Mouse (Mus musculus) liver, adult 2 months (tissue): ENCODE measurements around the gene Mansc1. TPM values are rescaled to one million over a fixed set of nuclear protein-coding genes. Genes with fewer than 3 reads are reported as not detected.
"Not testable (repeated sequence)": the region's sequence is repeated elsewhere in the genome, so short reads cannot be mapped to it uniquely, and the experiment has no call there.

Experiments used
- DNase-seq: peaks from one replicate; pipeline ENCODE4 v3.0.0-alpha.2; 2011; ENCODE audit warnings: low read depth, low spot score; ENCODE audit errors: extremely low read depth
- H3K27ac ChIP-seq: fragments of 200-500 bp; replicated peaks from 2 replicates; pipeline ENCODE4 v1.5.1; 2012; ENCODE audit warnings: low read depth, mild to moderate bottlenecking, control low read depth, inconsistent platforms, low read length; ENCODE audit not compliant: insufficient read depth
- H3K27me3 ChIP-seq: fragments of 200-500 bp; 2 replicates; pipeline ENCODE4 v1.6.1; 2012; ENCODE audit warnings: mild to moderate bottlenecking, moderate library complexity, low read length, inconsistent platforms; ENCODE audit not compliant: control insufficient read depth, insufficient read depth
- H3K36me3 ChIP-seq: fragments of 200-500 bp; 2 replicates; pipeline ENCODE4 v1.6.1; 2012; ENCODE audit warnings: low read length, inconsistent platforms; ENCODE audit not compliant: control insufficient read depth, insufficient read depth
- H3K4me1 ChIP-seq: fragments of 200-500 bp; 2 replicates; pipeline ENCODE4 v1.6.1; 2011; ENCODE audit warnings: low read length; ENCODE audit not compliant: control insufficient read depth, insufficient read depth
- H3K4me3 ChIP-seq: fragments of 200-500 bp; 2 replicates; pipeline ENCODE4 v1.5.1; 2011; ENCODE audit warnings: low read depth, mild to moderate bottlenecking, control low read depth, low read length, moderate library complexity; ENCODE audit not compliant: insufficient read depth
- H3K79me2 ChIP-seq: fragments of 200-500 bp; 2 replicates; pipeline ENCODE4 v1.6.1; 2012; ENCODE audit warnings: inconsistent platforms, mild to moderate bottlenecking, low read length, moderate library complexity; ENCODE audit not compliant: control insufficient read depth, insufficient read depth
- H3K9ac ChIP-seq: fragments of 200-500 bp; 2 replicates; pipeline ENCODE4 v1.6.1; 2012; ENCODE audit warnings: low read depth, mild to moderate bottlenecking, control low read depth, inconsistent platforms, low read length
- CTCF ChIP-seq: fragments of 200-500 bp; IDR thresholded peaks from 2 replicates; pipeline ENCODE4 v1.5.1; 2011; ENCODE audit warnings: low read depth, low read length, control low read depth
- POLR2A ChIP-seq: fragments of 200-500 bp; IDR thresholded peaks from 2 replicates; pipeline ENCODE4 v1.6.1; 2011; ENCODE audit warnings: low read length, control low read depth; ENCODE audit not compliant: insufficient read depth; ENCODE audit errors: extremely low read depth
- WGBS: fragments of 180-500 bp; shearing (Covaris S2); methylation state at CpG from one replicate; pipeline ENCODE4 v1.1.7; 2018; 5-methylcytosine and 5-hydroxymethylcytosine counted together
- polyA plus RNA-seq: library from polyadenylated mRNA; depleted of rRNA; stranded (reverse); fragments of >200 nt; gene quantifications from 2 replicates; pipeline ENCODE4 v1.2.3, GENCODE M21; 2012; rRNA removed
- total RNA-seq: library from RNA; depleted of rRNA; stranded (reverse); fragments of >200 nt; gene quantifications from 2 replicates; pipeline ENCODE4 v1.2.3, GENCODE M21; 2014; rRNA removed

Mansc1 gene
- total RNA-seq (1.0 TPM in 2 replicates), polyA plus RNA-seq (0.70 and 0.83 TPM in 2 replicates)

- DNase-seq = no peak
- Histone ChIP-seq H3K79me2 (no peaks in the 10 kb centered on the region), H3K9ac (peak within 1 kb of the TSS; percentile 36), H3K36me3 (no peaks in the 10 kb centered on the region), H3K4me3 (peak within 1 kb of the TSS; percentile 64), H3K27ac (no peak within 1 kb of the TSS), H3K4me1 (no peaks in the 10 kb centered on the region), H3K27me3 (no peaks in the 10 kb centered on the region)
- no peak for TF ChIP-seq CTCF
- WGBS = 4% methylated on average over 46 of the region's 46 CpGs
Measured at GRCm38 (mm10) chr6:134631947-134632687, at the start of gene Mansc1. Gene Mansc1 (minus strand): TSS chr6:134632488.

- 97% methylated on average over 4 of the region's 4 CpGs for WGBS
- not testable (repeated sequence) for H3K27me3 ChIP-seq, H3K27ac ChIP-seq, H3K36me3 ChIP-seq, H3K9ac ChIP-seq, H3K4me3 ChIP-seq, DNase-seq, H3K79me2 ChIP-seq, H3K4me1 ChIP-seq
Measured at GRCm38 (mm10) chr6:134679330-134679729, 47.0 kb upstream of the Mansc1 start.

GRCm38 (mm10) chr6:134678037-134678436 is 45.7 kb upstream of the Mansc1 start:
- WGBS = 70% methylated on average over 3 of the region's 3 CpGs

GRCm38 (mm10) chr6:134677504-134677903 is 45.2 kb upstream of the Mansc1 start:
- Histone ChIP-seq H3K79me2 (peaks cover 3% of the 10 kb centered on the region; the same call in 1 of the 2 replicates), H3K4me3 (no peak overlapping the region), H3K27me3 (no peaks in the 10 kb centered on the region), H3K9ac (no peak overlapping the region), H3K36me3 (no peaks in the 10 kb centered on the region), H3K27ac (no peak overlapping the region), H3K4me1 (no peaks in the 10 kb centered on the region)
- no peak for DNase-seq
- 86% methylated on average over 4 of the region's 4 CpGs for WGBS
- no peak for TF ChIP-seq POLR2A
- no peak for TF ChIP-seq CTCF

More at GRCm38 (mm10) chr6:134678037-134678436, 45.7 kb upstream of the Mansc1 start:
- Histone ChIP-seq H3K4me3 (no peak overlapping the region), H3K27me3 (no peaks in the 10 kb centered on the region), H3K36me3 (no peaks in the 10 kb centered on the region), H3K27ac (no peak overlapping the region), H3K79me2 (peaks cover 3% of the 10 kb centered on the region; the same call in 1 of the 2 replicates), H3K9ac (no peak overlapping the region), H3K4me1 (no peaks in the 10 kb centered on the region)
- TF ChIP-seq CTCF = no peak
- TF ChIP-seq POLR2A = no peak
- no peak for DNase-seq

GRCm38 (mm10) chr6:134673712-134674111 is 41.4 kb upstream of the Mansc1 start:
- DNase-seq, H3K4me3 ChIP-seq, H3K27me3 ChIP-seq, H3K27ac ChIP-seq, H3K4me1 ChIP-seq, H3K9ac ChIP-seq, H3K79me2 ChIP-seq, H3K36me3 ChIP-seq: not testable (repeated sequence)
- WGBS = 91% methylated on average over 8 of the region's 8 CpGs

- Histone ChIP-seq H3K4me3 (no peak overlapping the region), H3K4me1 (no peaks in the 10 kb centered on the region), H3K36me3 (no peaks in the 10 kb centered on the region), H3K79me2 (peaks cover 6% of the 10 kb centered on the region; the same call in 1 of the 2 replicates), H3K27ac (no peak overlapping the region), H3K27me3 (no peaks in the 10 kb centered on the region), H3K9ac (no peak overlapping the region)
- WGBS = 40% methylated on average over 4 of the region's 4 CpGs
- TF ChIP-seq CTCF (no peak), POLR2A (no peak)
- no peak for DNase-seq
Measured at GRCm38 (mm10) chr6:134670881-134671411, 38.7 kb upstream of the Mansc1 start.
